Mouse (Mus musculus): ENCODE measurements around the gene Stx1b. TPM values are rescaled to one million over a fixed set of nuclear protein-coding genes. Genes with fewer than 3 reads are reported as not detected.
"Not testable (repeated sequence)": the region's sequence is repeated elsewhere in the genome, so short reads cannot be mapped to it uniquely, and the experiment has no call there.

The Stx1b gene
- 16.6 and 24.0 TPM in 2 replicates for polyA plus RNA-seq (2012; rRNA removed)

DNA sequence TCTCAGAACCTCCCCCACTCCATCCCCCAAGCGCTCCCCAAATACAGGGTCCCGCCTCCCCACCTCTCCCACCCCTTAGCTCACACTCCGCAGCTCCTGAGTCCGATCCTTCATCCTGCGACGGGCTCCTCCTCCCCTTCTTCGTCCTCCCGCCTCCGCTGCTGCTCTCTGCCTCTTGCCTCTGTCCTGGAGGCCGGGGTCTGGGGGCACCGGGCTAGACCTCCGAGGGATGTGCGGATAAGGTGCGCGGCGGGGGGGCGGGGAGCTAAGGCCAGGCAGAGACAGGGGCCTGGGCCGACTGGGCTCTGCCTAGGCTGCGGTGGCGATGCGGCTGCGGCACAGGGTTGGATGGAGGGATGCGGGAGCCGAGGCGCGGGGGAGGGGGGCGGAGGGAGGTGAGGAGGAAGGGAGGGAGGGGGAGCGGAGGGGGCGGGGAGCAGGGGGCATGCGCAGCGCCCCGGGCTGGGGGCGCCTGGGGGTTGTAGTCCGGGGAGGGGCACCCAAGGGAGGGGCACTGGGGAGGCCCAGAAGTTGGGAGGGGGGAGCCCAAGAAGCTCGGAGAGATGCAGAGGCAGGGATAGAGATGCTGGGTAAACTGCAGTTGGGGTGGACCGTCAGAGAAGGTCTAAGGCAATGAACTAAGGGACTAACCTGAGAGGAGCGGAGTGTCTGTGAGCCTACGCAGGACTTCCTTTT lies at the start of gene Stx1b, which contains the start of gene Stx4a:
Stx1b (minus strand) TSS at position 374 of the 696 bp plus-strand sequence.
Stx4a (plus strand) TSS at position 119 of the 696 bp plus-strand sequence.
- no peak for DNase-seq (ENCODE audit: low read depth)

DNA sequence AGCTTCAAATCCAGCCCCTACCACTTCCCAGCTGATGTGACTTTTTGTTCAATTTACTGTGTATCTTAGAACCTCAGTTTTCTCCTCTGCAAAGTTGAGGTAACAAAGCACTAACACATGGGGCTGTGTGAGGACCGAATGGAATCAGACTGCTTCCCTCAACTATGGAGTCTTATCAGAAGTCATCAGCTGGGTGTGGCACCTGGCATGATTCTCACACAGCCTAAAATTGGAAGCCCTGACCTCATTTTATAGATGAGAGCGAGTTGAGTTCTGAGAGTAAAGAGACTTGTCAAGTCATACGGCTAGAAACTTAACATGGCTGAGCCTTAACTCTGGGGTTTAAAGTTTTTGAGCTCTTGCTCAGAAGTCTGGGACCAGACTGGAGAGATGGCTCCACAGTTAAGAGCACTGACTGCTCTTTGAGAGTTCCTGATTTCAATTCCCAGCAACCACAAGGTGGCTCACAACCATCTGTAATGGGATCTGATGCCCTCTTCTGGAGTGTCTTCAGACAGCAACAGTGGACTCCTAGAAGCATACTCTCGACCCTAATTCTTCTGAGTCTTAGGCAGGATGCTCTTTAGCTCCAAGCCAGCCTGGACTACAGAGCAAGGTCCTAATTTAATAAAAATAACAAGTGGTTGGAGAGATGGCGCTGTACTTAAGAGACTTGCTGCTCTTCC lies 45.9 kb upstream of the Stx1b start:
- DNase-seq (ENCODE audit: low read depth), result no peak

DNA sequence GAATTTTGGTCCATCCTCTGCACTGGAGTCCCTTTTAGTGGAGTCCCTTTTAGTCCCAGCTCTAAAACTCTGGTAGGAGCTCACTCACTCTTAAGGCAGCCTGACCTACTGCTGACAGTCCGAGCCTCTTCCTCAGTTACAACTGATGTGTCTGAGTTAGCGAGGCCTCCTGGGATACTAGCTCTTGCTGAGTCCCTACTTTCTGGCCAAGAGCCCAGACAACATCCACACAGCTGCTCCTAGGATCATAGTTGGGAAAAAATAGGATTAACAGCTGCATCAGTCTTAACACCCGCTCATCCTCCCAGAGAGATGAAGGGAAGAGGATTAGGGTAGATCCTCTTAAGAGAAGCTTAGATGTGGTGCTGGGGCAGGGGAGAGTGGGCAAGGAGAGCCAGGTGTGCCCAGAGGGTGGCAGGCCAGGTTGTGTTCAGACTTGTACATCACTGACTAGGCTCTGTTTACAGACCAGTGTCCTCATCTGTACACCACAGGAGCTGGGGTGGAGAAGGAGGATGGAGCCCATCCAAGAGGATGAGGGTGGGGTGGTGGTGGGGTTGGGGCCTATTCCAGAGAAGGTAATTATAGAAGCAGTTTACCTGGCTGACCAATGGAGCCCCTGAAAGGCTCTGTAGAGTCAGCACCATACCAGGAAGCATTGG lies 44.9 kb upstream of the Stx1b start:
- no peak for DNase-seq (ENCODE audit: low read depth)

DNA sequence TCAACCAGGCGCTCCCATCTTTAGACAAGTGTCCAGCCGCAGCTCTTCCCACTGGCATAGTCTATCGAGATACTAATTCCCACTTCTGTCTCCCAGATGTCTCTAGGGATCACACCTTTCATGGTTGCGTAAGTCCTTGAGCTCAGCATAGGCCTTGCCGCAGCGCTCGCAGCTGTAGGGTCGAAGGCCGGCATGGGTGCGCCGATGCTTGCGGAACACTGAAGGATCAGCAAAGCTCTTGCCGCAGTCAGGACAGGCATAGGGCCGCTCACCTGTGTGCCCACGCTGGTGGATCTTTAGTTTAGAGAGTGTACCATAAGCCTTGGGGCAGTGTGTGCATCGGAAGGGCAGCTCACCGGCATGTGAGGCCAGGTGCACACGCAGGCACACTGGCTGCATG lies 43.3 kb upstream of the Stx1b start:
- no peak for DNase-seq (ENCODE audit: low read depth)

DNA sequence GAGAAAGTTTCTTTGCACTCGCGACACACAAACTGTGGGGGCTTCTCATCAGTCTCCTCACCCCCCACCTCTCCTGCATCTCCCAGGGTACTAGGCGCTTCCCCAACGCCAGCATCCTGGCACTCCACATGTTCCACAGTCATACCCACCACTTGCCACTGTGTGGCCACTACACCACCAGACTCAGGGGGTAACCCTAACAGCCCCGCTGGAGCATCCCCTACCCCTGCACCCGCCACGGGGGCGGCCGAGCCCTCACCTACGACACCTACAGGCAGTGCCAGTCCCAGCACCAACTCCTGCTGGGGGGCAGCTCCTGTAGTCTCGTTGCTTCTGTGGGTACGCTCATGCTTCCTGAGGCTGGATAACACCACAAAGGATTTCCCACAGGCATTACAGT lies 42.1 kb upstream of the Stx1b start:
- no peak for DNase-seq (ENCODE audit: low read depth)

DNA sequence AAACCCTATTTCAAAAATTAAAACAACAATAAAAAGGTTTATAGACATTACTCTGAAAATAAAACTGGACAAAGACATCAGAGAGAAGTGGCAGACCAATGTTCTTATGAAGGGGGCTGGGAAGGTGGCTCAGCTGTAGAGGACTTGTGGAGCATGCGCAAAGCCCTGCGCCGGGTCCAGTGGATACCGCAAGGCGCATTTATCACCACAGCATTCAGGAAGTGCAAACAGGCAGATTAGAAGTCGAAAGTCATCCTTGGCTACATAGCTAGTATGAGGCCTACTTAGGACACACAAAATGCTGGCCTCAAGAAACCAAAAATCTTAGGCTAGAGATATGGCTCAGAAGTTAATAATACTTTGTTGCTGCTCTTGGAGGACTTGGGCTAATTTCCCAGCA lies 33.9 kb upstream of the Stx1b start:
- no peak for DNase-seq (ENCODE audit: low read depth)

DNA sequence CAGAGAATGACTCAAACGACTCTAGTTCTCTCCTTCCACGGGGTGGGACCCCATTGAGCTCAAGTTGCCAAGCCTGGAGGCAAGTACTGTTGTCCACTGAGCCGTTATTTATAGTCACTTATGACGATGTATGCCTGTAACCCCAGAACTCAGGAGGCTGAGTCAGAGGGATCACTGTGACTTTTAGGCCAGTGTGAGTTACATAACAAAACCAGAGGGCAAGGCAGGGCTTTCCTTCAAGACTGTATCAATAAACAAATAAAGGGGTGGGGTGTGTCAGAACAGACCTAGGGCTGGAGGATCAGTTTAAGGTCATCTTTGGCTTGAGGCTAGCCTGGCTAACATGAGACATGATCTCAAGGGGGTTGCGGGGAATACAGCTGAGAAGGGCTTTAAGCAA lies 26.6 kb upstream of the Stx1b start:
- DNase-seq (ENCODE audit: low read depth), result no peak

DNA sequence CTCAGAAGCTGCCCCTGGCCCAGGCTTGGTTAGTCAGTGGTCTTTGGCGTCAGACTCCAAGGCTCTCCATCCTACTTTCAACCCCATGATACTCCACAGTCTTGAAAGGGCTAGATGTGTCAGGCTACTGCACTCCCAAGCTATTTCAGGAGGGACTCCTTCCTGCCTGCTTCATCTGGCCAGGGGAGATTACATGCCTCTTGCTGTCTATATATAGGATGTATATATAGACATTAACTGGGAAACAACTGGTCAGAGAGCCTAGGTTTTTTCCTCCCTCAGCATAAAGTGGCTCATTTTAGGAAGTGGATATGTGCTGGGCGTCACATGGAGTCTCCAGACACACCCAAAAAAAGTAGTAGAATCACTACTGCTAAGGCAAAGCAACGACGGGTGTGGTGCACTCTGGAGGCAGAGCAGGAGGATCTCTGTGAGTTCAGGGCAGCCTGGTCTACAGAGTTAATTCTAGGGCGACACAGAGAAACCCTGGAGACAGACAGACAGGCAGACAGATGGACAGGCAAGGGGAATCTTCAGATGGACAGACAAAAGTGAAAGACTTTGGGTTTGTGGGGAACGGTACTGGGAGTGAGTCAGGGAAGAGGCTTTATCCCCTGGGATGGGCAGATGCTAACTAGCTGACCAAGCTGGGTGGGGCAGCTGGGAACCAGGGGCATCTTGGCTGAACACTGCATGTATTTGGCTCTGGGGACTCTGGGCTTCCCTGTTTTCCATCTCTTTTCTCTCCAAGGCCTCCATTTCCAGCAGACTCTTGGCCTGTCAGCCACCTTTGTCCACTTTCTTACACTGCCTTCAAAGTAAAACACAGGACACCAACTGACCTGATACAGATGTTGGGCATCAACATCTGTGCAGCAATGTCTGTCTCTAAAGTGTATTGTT lies 25.9 kb upstream of the Stx1b start:
- DNase-seq (ENCODE audit: low read depth), result no peak

DNA sequence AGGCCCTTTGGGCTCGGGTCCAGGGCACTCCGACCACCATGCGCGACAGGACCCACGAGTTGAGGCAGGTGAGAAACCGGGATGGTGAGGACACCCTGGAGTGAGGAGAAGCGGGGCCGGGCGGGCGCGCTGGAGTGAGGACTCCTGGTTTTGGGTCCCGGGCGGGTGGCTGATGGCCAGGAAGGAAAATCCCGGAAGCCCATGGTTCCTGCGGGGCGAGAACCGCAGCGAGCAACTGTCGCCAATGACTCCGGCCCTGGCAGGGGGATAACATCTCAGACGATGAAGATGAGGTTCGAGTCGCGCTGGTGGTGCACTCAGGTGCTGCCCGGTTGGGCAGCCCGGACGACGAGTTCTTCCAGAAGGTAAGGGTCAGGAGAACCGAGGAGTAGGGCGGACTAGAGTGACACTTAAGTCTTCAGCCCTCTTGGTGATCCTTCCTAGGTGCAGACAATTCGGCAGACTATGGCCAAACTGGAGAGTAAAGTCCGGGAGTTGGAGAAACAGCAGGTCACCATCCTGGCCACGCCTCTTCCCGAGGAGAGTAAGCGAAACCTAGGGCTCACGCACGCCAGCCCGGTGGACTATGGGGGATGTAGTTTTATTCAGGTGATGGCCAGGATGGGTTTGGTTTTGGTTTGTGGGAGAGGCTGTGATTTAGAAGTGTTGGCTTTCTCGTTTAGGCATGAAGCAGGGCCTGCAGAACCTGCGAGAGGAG lies 17.8 kb upstream of the Stx1b start:
- DNase-seq (ENCODE audit: low read depth), result peak; percentile 44

DNA sequence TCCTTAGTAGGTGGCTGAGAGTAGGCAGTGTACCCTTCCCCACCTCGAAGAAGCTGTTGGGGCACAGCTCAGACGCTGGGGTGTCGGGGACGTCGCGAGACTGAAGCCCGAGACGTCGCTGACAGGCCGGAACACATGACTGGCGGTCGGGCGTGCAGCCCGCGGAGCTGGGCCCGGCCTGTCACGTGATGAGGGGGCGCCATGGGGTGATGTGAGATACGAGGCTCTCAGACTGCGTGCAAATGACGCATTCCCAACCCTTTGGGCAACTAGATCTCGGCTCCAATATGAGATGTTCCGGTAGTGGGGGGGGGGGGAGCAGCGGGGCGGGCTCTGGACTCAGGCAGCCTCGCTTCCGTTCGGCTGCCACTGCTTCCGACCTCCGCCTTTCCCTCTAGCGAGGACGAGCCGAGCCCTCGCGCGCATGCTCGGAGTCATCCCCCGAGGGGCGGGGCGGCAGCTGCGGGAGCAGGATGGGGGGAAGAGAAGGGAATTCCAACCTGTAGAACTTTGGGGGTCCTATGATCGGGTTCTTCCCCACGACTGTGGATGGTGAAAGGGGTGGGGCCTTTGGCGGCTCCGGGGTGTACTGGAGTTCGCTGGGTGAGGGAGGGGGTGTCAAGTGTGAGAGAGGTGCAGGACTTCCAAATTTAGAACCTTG lies 17.1 kb upstream of the Stx1b start:
- DNase-seq (ENCODE audit: low read depth), result peak; percentile 46

DNA sequence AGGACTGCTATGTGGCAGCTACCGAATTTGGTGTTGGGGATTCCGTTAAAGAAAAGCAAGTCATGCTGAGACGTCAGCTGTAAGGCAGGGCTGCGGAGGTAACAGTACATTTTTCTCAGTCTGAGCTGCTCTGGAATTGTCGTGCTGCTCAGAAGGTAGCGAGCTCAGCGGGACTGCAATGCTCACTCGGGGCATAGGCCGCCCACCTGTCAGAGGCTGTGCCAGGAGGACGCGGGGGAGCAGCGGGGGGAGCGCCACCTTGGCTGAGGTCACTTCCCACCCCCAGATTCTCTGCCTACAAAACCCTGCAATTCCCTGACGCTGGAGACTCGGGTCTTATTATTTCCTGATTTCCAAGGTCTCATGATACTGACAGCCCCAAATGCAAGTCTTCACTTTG lies 16.5 kb upstream of the Stx1b start:
- DNase-seq (ENCODE audit: low read depth), result no peak

DNA sequence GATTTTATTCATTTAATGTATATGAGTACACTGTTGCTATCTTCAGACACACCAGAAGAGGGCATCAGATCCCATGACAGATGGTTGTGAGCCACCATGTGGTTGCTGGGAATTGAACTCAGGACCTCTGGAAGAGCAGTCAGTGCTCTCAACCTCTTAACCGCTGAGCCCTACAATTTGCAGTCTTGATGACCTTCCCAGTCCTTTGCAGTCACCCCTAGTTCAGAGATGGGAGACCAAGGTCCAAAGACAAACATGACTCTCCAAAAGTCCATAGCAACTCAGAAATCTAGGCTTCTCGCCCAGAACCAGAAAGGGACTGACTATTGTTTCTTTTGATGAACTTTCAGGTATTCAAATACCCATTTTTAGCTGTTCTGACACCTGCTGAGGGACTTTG lies 15.7 kb upstream of the Stx1b start:
- not testable (repeated sequence) for DNase-seq (ENCODE audit: low read depth)

DNA sequence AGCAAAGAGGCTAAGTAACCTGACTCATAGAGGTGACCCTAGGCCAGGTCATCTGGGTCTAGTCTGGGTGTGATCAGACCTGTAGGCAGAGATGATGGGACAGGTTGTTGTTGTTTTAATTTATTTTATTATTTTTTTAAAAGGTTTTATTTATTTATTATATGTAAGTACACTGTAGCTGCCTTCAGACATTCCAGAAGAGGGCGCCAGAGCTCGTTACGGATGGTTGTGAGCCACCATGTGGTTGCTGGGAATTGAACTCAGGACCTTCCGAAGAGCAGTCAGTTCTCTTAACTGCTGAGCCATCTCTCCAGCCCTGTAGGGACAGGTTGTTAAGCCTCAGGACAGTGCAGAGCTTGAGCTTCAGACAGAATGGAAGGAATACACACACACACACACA lies 13.5 kb upstream of the Stx1b start:
- not testable (repeated sequence) for DNase-seq (ENCODE audit: low read depth)

DNA sequence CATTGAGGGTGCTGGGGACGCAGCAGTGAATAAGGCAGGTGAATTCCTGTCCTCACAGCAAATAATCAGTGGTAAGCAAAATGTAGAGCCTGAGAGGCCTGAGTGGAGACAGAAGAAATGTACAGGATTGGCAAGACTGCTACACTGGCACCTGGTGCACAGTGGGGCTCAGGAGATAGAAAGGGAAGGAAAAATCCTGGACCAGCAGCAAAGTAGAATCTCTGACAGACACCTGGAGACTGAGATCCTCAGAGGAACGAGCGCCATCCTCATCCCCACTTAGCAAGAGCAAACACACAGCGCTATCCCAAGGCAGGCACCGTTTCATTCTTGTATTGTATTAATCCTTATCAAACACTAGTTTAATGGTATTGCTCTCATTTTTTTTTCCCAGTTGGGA lies 13.1 kb upstream of the Stx1b start:
- no peak for DNase-seq (ENCODE audit: low read depth)

DNA sequence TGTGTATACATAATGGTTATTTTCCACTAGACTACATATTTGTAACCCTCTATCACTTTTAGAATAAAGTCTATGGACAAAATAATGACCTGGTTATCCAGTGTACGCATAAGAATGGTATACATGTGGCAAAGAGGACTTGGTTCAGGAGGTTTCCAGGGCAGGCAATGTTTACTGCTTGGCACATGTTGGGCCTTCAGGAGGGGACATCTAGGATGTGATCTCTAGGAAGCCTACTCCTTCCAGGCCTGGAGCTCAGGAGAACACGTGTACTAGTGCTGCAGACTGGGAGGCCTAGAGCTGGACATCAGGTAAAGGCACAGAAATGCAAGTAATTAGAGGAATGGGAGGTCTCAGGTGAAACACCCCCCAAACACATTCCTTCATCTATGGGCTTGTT lies 11.2 kb upstream of the Stx1b start:
- no peak for DNase-seq (ENCODE audit: low read depth)

DNA sequence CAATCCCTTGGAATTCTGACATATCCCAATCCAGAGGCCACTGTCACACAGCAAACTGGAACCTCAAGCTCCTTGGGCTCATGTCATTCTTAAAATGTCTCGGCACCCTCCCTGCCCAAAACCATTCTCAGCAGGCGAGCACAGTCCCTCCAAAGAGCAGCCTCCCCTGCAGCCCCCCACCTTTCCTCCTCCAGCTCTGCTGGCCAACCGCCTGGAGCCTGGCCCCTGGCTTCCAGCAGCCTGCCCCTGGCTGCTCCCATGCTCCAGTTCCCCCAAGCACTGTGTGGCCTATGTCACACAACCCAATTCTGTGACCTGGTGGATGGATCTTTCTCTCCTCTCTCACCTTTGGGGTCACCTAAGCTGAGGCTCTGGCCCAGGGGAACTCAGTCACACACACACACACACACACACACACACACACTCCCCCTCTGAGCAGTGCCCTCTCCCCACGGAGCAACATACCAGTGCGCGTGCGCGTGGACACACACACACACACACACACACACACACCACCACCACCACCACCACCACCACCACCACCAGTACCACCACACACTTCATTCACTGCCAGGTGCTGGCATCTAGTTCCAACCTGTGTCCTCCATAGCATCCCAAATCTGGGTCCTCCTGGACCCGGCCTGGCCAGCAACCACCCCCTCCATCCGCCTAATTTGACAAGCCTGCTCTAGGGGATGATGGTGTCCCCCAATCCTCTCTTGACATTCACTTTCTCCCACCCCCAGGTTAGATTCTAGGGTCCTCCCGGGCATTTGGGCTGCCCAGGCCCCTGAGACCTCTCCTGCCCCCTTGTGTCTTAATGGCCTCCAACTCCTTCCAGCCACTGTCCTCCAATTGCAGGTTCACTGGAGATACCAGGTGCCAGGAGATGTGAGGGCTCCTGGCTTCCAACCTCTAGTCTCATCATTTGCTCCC lies 845 bp downstream of the Stx1b start:
- no peak for DNase-seq (ENCODE audit: low read depth)

DNA sequence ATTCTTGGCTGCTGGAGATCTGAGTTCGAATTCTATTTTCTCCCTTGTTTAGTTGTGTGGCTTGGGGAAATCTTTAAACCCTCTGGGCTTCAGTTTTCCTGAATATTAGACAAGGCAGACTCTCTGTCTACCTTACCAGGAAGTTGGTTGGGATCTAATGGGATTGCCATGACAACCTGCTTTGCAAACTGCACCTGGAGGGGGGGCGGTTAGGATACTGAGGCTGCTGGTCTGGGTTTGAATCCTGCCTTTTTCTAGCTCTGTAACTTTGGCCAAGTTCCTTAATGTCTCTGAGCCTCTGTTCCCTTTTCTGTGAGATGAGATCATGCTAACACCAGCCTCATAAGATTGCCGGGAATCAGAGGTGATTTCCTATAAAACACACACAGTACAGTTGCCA lies 1.9 kb downstream of the Stx1b start:
- DNase-seq (ENCODE audit: low read depth), result no peak

DNA sequence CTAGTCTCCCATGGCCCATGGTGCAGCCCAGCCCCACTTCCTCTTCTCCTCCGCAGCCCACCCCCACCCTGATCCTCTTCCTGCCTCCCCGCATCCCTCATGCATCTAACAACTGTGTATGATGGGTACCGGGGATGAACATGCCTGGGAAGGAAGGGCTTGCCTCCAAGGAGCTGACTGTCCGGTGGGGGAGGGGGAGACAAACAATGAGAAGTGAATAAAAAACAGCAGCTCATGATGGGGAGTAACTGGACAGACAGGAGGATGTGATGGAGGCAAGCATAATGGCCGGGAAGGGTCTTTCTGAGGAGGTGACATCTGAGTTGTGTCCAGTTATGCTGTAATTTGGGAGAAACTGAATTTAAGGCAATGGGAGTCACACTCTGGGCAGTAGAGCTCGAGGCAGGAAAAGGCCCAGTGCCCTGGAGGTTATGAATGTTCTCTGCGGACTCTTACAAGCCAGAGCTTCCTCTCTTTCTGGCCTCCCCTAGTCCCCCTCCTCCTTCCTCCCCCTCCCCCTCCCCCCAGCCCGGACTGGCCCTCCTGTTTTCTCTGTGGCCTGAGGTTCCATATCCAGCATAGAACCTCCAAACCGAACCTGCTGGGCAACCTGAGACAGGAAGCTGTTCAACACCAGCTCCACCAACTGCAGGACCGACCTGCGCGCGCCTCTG lies 3.4 kb downstream of the Stx1b start:
- no peak for DNase-seq (ENCODE audit: low read depth)

DNA sequence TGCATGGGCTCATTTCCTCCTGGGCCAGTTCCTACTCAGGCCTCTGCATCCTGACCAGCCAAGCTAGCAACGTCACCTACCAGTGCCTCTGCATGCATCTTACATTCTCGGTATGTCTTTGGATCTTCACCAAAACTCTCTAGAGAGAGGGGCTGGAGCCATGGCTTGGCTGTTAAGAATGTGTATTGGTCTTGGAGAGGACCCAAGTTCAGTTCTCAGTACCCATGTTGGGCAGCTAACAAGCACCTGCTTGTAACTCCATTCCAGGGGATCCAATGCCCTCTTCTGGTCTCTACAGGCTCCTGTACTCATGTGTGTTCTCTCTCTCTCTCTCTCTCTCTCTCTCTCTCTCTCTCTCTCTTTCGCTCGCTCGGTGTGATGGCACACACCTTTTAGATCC lies 6.6 kb downstream of the Stx1b start:
- DNase-seq (ENCODE audit: low read depth), result no peak
